Mouse (Mus musculus) kidney, embryonic 15.5 days (tissue): ENCODE measurements at regions not wholly inside any gene's neighbourhood (a gene's known extent, or its start where the extent isn't known, plus 50 kb on each side); places are given as distances from the start of the nearest gene placed in this dataset.

Experiments
- ATAC-seq: fragments of 200-750 bp; cut with Nextera tagmentation; replicated peaks from 2 replicates; pipeline ENCODE4 v1.8.0; 2017; ENCODE audit warnings: moderate TSS enrichment; ENCODE audit not compliant: low FRiP score
- H3K27ac ChIP-seq: fragments of 300-500 bp; sonication (generic); 2 replicates; pipeline ENCODE4 v1.5.1; 2015; ENCODE audit warnings: mild to moderate bottlenecking, inconsistent platforms
- H3K27me3 ChIP-seq: fragments of 300-500 bp; sonication (generic); 2 replicates; pipeline ENCODE4 v1.6.1; 2015; ENCODE audit warnings: inconsistent platforms
- H3K36me3 ChIP-seq: fragments of 300-500 bp; sonication (generic); 2 replicates; pipeline ENCODE4 v1.6.1; 2015; ENCODE audit warnings: inconsistent platforms
- H3K4me1 ChIP-seq: fragments of 300-500 bp; sonication (generic); 2 replicates; pipeline ENCODE4 v1.6.1; 2015; ENCODE audit warnings: inconsistent platforms
- H3K4me2 ChIP-seq: fragments of 300-500 bp; sonication (generic); 2 replicates; pipeline ENCODE4 v1.6.1; 2015; ENCODE audit warnings: moderate library complexity, mild to moderate bottlenecking, inconsistent platforms
- H3K4me3 ChIP-seq: fragments of 300-500 bp; sonication (generic); replicated peaks from 2 replicates; pipeline ENCODE4 v1.5.1; 2015; ENCODE audit warnings: mild to moderate bottlenecking, inconsistent platforms
- H3K9ac ChIP-seq: fragments of 300-500 bp; sonication (generic); 2 replicates; pipeline ENCODE4 v1.6.1; 2015; ENCODE audit warnings: mild to moderate bottlenecking, inconsistent platforms
- H3K9me3 ChIP-seq: fragments of 300-500 bp; sonication (generic); replicated peaks from 2 replicates; pipeline ENCODE4 v1.6.1; 2016; ENCODE audit warnings: inconsistent platforms
- WGBS: fragments of 180-500 bp; shearing (Covaris S2); methylation state at CpG from one replicate; pipeline ENCODE4 v1.1.7; 2015; ENCODE audit warnings: mixed read lengths; 5-methylcytosine and 5-hydroxymethylcytosine counted together

- no peak overlapping the region for H3K27ac ChIP-seq
- H3K27me3 ChIP-seq = no peaks in the 10 kb centered on the region
- no peak for ATAC-seq
- H3K9ac ChIP-seq = no peak overlapping the region
- no peaks in the 10 kb centered on the region for H3K9me3 ChIP-seq
- H3K4me1 ChIP-seq = peaks cover 8% of the 10 kb centered on the region; the same call in 1 of the 2 replicates
- no peak overlapping the region for H3K4me3 ChIP-seq
- 53% methylated on average over 16 of the region's 16 CpGs for WGBS
- no peaks in the 10 kb centered on the region for H3K36me3 ChIP-seq
- H3K4me2 ChIP-seq = no peak overlapping the region
These were observed 91.5 kb upstream of the Gadd45a start for GRCm38 (mm10) chr6:67128503-67129463.

- H3K9ac ChIP-seq = no peak overlapping the region
- no peak overlapping the region for H3K4me3 ChIP-seq
- WGBS = 85% methylated on average over 4 of the region's 4 CpGs
- H3K4me2 ChIP-seq = no peak overlapping the region
- H3K4me1 ChIP-seq = peaks cover 8% of the 10 kb centered on the region; the same call in 1 of the 2 replicates
- no peaks in the 10 kb centered on the region for H3K36me3 ChIP-seq
- H3K27ac ChIP-seq = no peak overlapping the region
- H3K9me3 ChIP-seq = no peaks in the 10 kb centered on the region
- no peaks in the 10 kb centered on the region for H3K27me3 ChIP-seq
- no peak for ATAC-seq
These were observed 90.5 kb upstream of the Gadd45a start for GRCm38 (mm10) chr6:67127727-67128126.

- Histone ChIP-seq H3K27me3 (no peaks in the 10 kb centered on the region), H3K4me2 (no peak overlapping the region), H3K4me3 (no peak overlapping the region), H3K9me3 (no peaks in the 10 kb centered on the region), H3K36me3 (no peaks in the 10 kb centered on the region), H3K9ac (no peak overlapping the region), H3K4me1 (peaks cover 6% of the 10 kb centered on the region; the same call in 1 of the 2 replicates), H3K27ac (no peak overlapping the region)
- ATAC-seq = no peak
- 70% methylated on average over 7 of the region's 7 CpGs for WGBS
These were observed 88.6 kb upstream of the Gadd45a start for GRCm38 (mm10) chr6:67125715-67126312.

GRCm38 (mm10) chr6:67124089-67124488 lies 86.8 kb upstream of the Gadd45a start:
- 59% methylated on average over 2 of the region's 2 CpGs for WGBS
- H3K36me3 ChIP-seq = no peaks in the 10 kb centered on the region
- H3K27me3 ChIP-seq = no peaks in the 10 kb centered on the region
- H3K4me2 ChIP-seq = no peak overlapping the region
- no peaks in the 10 kb centered on the region for H3K9me3 ChIP-seq
- ATAC-seq = no peak
- H3K9ac ChIP-seq = no peak overlapping the region
- no peak overlapping the region for H3K4me3 ChIP-seq
- H3K27ac ChIP-seq = no peak overlapping the region
- no peaks in the 10 kb centered on the region; the same call in 1 of the 2 replicates for H3K4me1 ChIP-seq

- WGBS = 75% methylated on average over 4 of the region's 4 CpGs
- no peak for ATAC-seq
- no peaks in the 10 kb centered on the region for H3K27me3 ChIP-seq
- no peak overlapping the region for H3K4me3 ChIP-seq
- H3K36me3 ChIP-seq = no peaks in the 10 kb centered on the region
- H3K4me2 ChIP-seq = no peak overlapping the region
- no peaks in the 10 kb centered on the region for H3K9me3 ChIP-seq
- no peaks in the 10 kb centered on the region for H3K4me1 ChIP-seq
- no peak overlapping the region for H3K27ac ChIP-seq
- no peak overlapping the region for H3K9ac ChIP-seq
These were observed 85.8 kb upstream of the Gadd45a start for GRCm38 (mm10) chr6:67123071-67123470.

- H3K27ac ChIP-seq = no peak overlapping the region
- no peaks in the 10 kb centered on the region for H3K9me3 ChIP-seq
- peaks cover 19% of the 10 kb centered on the region for H3K4me1 ChIP-seq
- WGBS = 87% methylated on average over 3 of the region's 3 CpGs
- ATAC-seq = no peak
- H3K4me3 ChIP-seq = no peak overlapping the region
- H3K27me3 ChIP-seq = 0 out of 2 replicates have a peak, but pooled peaks cover 4% of the 10 kb centered on the region
- H3K4me2 ChIP-seq = no peak overlapping the region
- H3K9ac ChIP-seq = no peak overlapping the region
- H3K36me3 ChIP-seq = no peaks in the 10 kb centered on the region
These were observed 79.0 kb upstream of the Gadd45a start for GRCm38 (mm10) chr6:67116306-67116705.

GRCm38 (mm10) chr6:67115505-67116303 lies 78.4 kb upstream of the Gadd45a start:
- ATAC-seq = no peak
- no peak overlapping the region for H3K9ac ChIP-seq
- WGBS = 60% methylated on average over 1 of the region's 1 CpGs
- no peak overlapping the region for H3K4me3 ChIP-seq
- 0 out of 2 replicates have a peak, but pooled peaks cover 4% of the 10 kb centered on the region for H3K27me3 ChIP-seq
- H3K9me3 ChIP-seq = no peaks in the 10 kb centered on the region
- no peaks in the 10 kb centered on the region for H3K36me3 ChIP-seq
- no peak overlapping the region for H3K27ac ChIP-seq
- no peak overlapping the region for H3K4me2 ChIP-seq
- peaks cover 19% of the 10 kb centered on the region for H3K4me1 ChIP-seq

GRCm38 (mm10) chr6:67114753-67115152 lies 77.5 kb upstream of the Gadd45a start:
- no peak for ATAC-seq
- Histone ChIP-seq H3K4me2 (no peak overlapping the region), H3K36me3 (no peaks in the 10 kb centered on the region), H3K4me1 (peaks cover 19% of the 10 kb centered on the region), H3K4me3 (no peak overlapping the region), H3K27me3 (0 out of 2 replicates have a peak, but pooled peaks cover 4% of the 10 kb centered on the region), H3K9ac (no peak overlapping the region), H3K27ac (no peak overlapping the region), H3K9me3 (no peaks in the 10 kb centered on the region)
- WGBS = 92% methylated on average over 4 of the region's 4 CpGs

- 10% methylated on average over 26 of the region's 26 CpGs for WGBS
- peaks cover 19% of the 10 kb centered on the region for H3K4me1 ChIP-seq
- 0 out of 2 replicates have a peak, but pooled peaks cover 4% of the 10 kb centered on the region for H3K27me3 ChIP-seq
- ATAC-seq = peak; percentile 76
- H3K4me3 ChIP-seq = peak overlapping the region; percentile 32
- no peaks in the 10 kb centered on the region for H3K9me3 ChIP-seq
- H3K36me3 ChIP-seq = no peaks in the 10 kb centered on the region
- H3K27ac ChIP-seq = peak overlapping the region; percentile 78
- peak overlapping the region; percentile 33; the same call in 1 of the 2 replicates for H3K9ac ChIP-seq
- peak overlapping the region; percentile 63 for H3K4me2 ChIP-seq
These were observed 76.5 kb upstream of the Gadd45a start for GRCm38 (mm10) chr6:67113686-67114278.

- Histone ChIP-seq H3K27me3 (0 out of 2 replicates have a peak, but pooled peaks cover 4% of the 10 kb centered on the region), H3K9me3 (no peaks in the 10 kb centered on the region), H3K4me3 (no peak overlapping the region), H3K4me2 (peak overlapping the region; percentile 63), H3K27ac (peak overlapping the region; percentile 22; the same call in 1 of the 2 replicates), H3K4me1 (peaks cover 20% of the 10 kb centered on the region), H3K36me3 (no peaks in the 10 kb centered on the region), H3K9ac (no peak overlapping the region)
- 61% methylated on average over 4 of the region's 4 CpGs for WGBS
- ATAC-seq = peak; percentile 23; the same call in 1 of the 2 replicates
These were observed 76.0 kb upstream of the Gadd45a start for GRCm38 (mm10) chr6:67113261-67113660.

- whole genome bisulfite sequencing = 54% methylated on average over 6 of the region's 6 CpGs
- Histone ChIP-seq H3K4me3 (no peak overlapping the region), H3K36me3 (no peaks in the 10 kb centered on the region), H3K27me3 (0 out of 2 replicates have a peak, but pooled peaks cover 4% of the 10 kb centered on the region), H3K9me3 (no peaks in the 10 kb centered on the region), H3K4me2 (no peak overlapping the region), H3K27ac (no peak overlapping the region), H3K9ac (no peak overlapping the region), H3K4me1 (peaks cover 26% of the 10 kb centered on the region)
- ATAC-seq = no peak
These were observed 75.1 kb upstream of the Gadd45a start for GRCm38 (mm10) chr6:67112311-67112710.
